Mouse (Mus musculus): ENCODE measurements around the gene Zic5. TPM values are rescaled to one million over a fixed set of nuclear protein-coding genes. Genes with fewer than 3 reads are reported as not detected.
A peak's percentile ranks its signal among the peaks of the same experiment; 100 is the strongest.

The Zic5 gene
- polyA plus RNA-seq, 1 experiment from 2014 or later = 17.3 TPM

GRCm38 (mm10) chr14:122485635-122486181 lies 20.2 kb upstream of the Zic5 start:
- H3K4me1 ChIP-seq = peaks cover 60% of the 10 kb centered on the region
- no peaks in the 10 kb centered on the region for H3K9me3 ChIP-seq (replicated peaks)
- WGBS = 8% methylated on average over 12 of the region's 12 CpGs
- peak overlapping the region; percentile 17 for H3K4me3 ChIP-seq
- ATAC-seq = no peak
- H3K36me3 ChIP-seq (ENCODE audit: poor library complexity, severe bottlenecking) = no peaks in the 10 kb centered on the region
- peaks cover 75% of the 10 kb centered on the region for H3K27me3 ChIP-seq
- H3K4me2 ChIP-seq = peak overlapping the region; percentile 57
- peak overlapping the region; percentile 45; the same call in 1 of the 2 replicates for H3K9ac ChIP-seq
- peak overlapping the region; percentile 76; the same call in 1 of the 2 replicates for H3K27ac ChIP-seq

- Histone ChIP-seq H3K27ac (peak overlapping the region; percentile 76), H3K4me3 (peak overlapping the region; percentile 17), H3K36me3 (ENCODE audit: poor library complexity, severe bottlenecking) (no peaks in the 10 kb centered on the region), H3K27me3 (peaks cover 77% of the 10 kb centered on the region), H3K9me3 (replicated peaks) (no peaks in the 10 kb centered on the region), H3K9ac (peak overlapping the region; percentile 45), H3K4me2 (peak overlapping the region; percentile 57), H3K4me1 (peaks cover 52% of the 10 kb centered on the region)
- peak; percentile 26 for ATAC-seq
- 3% methylated on average over 23 of the region's 24 CpGs for WGBS
Observed at GRCm38 (mm10) chr14:122484844-122485551, 19.5 kb upstream of the Zic5 start.

- peak overlapping the region; percentile 17; the same call in 1 of the 2 replicates for H3K4me3 ChIP-seq
Observed at GRCm38 (mm10) chr14:122484458-122484843, 19.0 kb upstream of the Zic5 start.

GRCm38 (mm10) chr14:122483556-122484421 lies 18.3 kb upstream of the Zic5 start:
- peaks cover 45% of the 10 kb centered on the region for H3K4me1 ChIP-seq
- peak overlapping the region; percentile 76; the same call in 1 of the 2 replicates for H3K27ac ChIP-seq
- ATAC-seq = no peak
- H3K27me3 ChIP-seq = peaks cover 74% of the 10 kb centered on the region
- peak overlapping the region; percentile 68 for H3K9ac ChIP-seq
- H3K9me3 ChIP-seq (replicated peaks) = no peaks in the 10 kb centered on the region
- WGBS = 15% methylated on average over 18 of the region's 18 CpGs
- H3K4me2 ChIP-seq = peak overlapping the region; percentile 57
- H3K4me3 ChIP-seq = peak overlapping the region; percentile 14
- peaks cover 1% of the 10 kb centered on the region; the same call in 1 of the 2 replicates for H3K36me3 ChIP-seq (ENCODE audit: poor library complexity, severe bottlenecking)

More at GRCm38 (mm10) chr14:122484458-122484843, 19.0 kb upstream of the Zic5 start:
- no peak for ATAC-seq
- Histone ChIP-seq H3K27ac (peak overlapping the region; percentile 76), H3K4me1 (peaks cover 48% of the 10 kb centered on the region), H3K36me3 (ENCODE audit: poor library complexity, severe bottlenecking) (no peaks in the 10 kb centered on the region), H3K9me3 (replicated peaks) (no peaks in the 10 kb centered on the region), H3K9ac (peak overlapping the region; percentile 68), H3K4me2 (peak overlapping the region; percentile 57), H3K27me3 (peaks cover 77% of the 10 kb centered on the region)
- WGBS = 25% methylated on average over 3 of the region's 4 CpGs

GRCm38 (mm10) chr14:122483024-122483385 lies 17.5 kb upstream of the Zic5 start:
- Histone ChIP-seq H3K4me1 (peaks cover 52% of the 10 kb centered on the region), H3K4me3 (peak overlapping the region; percentile 35), H3K9me3 (replicated peaks) (no peaks in the 10 kb centered on the region), H3K36me3 (ENCODE audit: poor library complexity, severe bottlenecking) (peaks cover 9% of the 10 kb centered on the region; the same call in 1 of the 2 replicates), H3K27ac (peak overlapping the region; percentile 86), H3K27me3 (peaks cover 78% of the 10 kb centered on the region), H3K4me2 (peak overlapping the region; percentile 57), H3K9ac (peak overlapping the region; percentile 68)
- ATAC-seq = no peak
- 12% methylated on average over 5 of the region's 5 CpGs for WGBS

- Histone ChIP-seq H3K9ac (peak overlapping the region; percentile 68), H3K9me3 (replicated peaks) (no peaks in the 10 kb centered on the region), H3K27ac (peak overlapping the region; percentile 86), H3K27me3 (peaks cover 74% of the 10 kb centered on the region), H3K4me1 (peaks cover 52% of the 10 kb centered on the region), H3K4me2 (peak overlapping the region; percentile 57), H3K36me3 (ENCODE audit: poor library complexity, severe bottlenecking) (peaks cover 9% of the 10 kb centered on the region; the same call in 1 of the 2 replicates), H3K4me3 (peak overlapping the region; percentile 35)
- peak; percentile 19; the same call in 1 of the 2 replicates for ATAC-seq
- whole genome bisulfite sequencing = 5% methylated on average over 38 of the region's 38 CpGs
Observed at GRCm38 (mm10) chr14:122482081-122483023, 16.9 kb upstream of the Zic5 start.

GRCm38 (mm10) chr14:122481181-122481580 lies 15.7 kb upstream of the Zic5 start:
- H3K36me3 ChIP-seq (ENCODE audit: poor library complexity, severe bottlenecking) = peaks cover 9% of the 10 kb centered on the region; the same call in 1 of the 2 replicates
- H3K27me3 ChIP-seq = peaks cover 68% of the 10 kb centered on the region
- H3K9ac ChIP-seq = peak overlapping the region; percentile 68
- peak overlapping the region; percentile 35 for H3K4me3 ChIP-seq
- peaks cover 56% of the 10 kb centered on the region for H3K4me1 ChIP-seq
- H3K9me3 ChIP-seq (replicated peaks) = no peaks in the 10 kb centered on the region
- WGBS = 12% methylated on average over 15 of the region's 15 CpGs
- peak overlapping the region; percentile 86 for H3K27ac ChIP-seq
- H3K4me2 ChIP-seq = peak overlapping the region; percentile 57
- ATAC-seq = 0 out of 2 replicates have a peak, but pooled peaks have one; percentile 14

GRCm38 (mm10) chr14:122480355-122480754 lies 14.9 kb upstream of the Zic5 start:
- no peak for ATAC-seq
- H3K27ac ChIP-seq = peak overlapping the region; percentile 86

GRCm38 (mm10) chr14:122479461-122480109 lies 14.1 kb upstream of the Zic5 start:
- Histone ChIP-seq H3K9me3 (replicated peaks) (no peaks in the 10 kb centered on the region), H3K4me1 (peaks cover 57% of the 10 kb centered on the region), H3K4me2 (peak overlapping the region; percentile 71), H3K4me3 (peak overlapping the region; percentile 79), H3K27ac (peak overlapping the region; percentile 37), H3K9ac (peak overlapping the region; percentile 98), H3K27me3 (peaks cover 62% of the 10 kb centered on the region), H3K36me3 (ENCODE audit: poor library complexity, severe bottlenecking) (peaks cover 9% of the 10 kb centered on the region; the same call in 1 of the 2 replicates)
- WGBS = 10% methylated on average over 17 of the region's 17 CpGs
- ATAC-seq = no peak

More at GRCm38 (mm10) chr14:122480355-122480754, 14.9 kb upstream of the Zic5 start:
- Histone ChIP-seq H3K4me3 (peak overlapping the region; percentile 35), H3K36me3 (ENCODE audit: poor library complexity, severe bottlenecking) (peaks cover 9% of the 10 kb centered on the region; the same call in 1 of the 2 replicates), H3K4me1 (peaks cover 60% of the 10 kb centered on the region), H3K9me3 (replicated peaks) (no peaks in the 10 kb centered on the region), H3K4me2 (peak overlapping the region; percentile 57), H3K27me3 (peaks cover 69% of the 10 kb centered on the region), H3K9ac (peak overlapping the region; percentile 68)
- 10% methylated on average over 2 of the region's 2 CpGs for WGBS

- ATAC-seq = no peak
- peak overlapping the region; percentile 79 for H3K4me3 ChIP-seq
Observed at GRCm38 (mm10) chr14:122478574-122479011, 13.1 kb upstream of the Zic5 start.

More at GRCm38 (mm10) chr14:122478574-122479011, 13.1 kb upstream of the Zic5 start:
- Histone ChIP-seq H3K9me3 (replicated peaks) (no peaks in the 10 kb centered on the region), H3K27ac (peak overlapping the region; percentile 99), H3K9ac (peak overlapping the region; percentile 98), H3K4me2 (peak overlapping the region; percentile 71), H3K36me3 (ENCODE audit: poor library complexity, severe bottlenecking) (peaks cover 9% of the 10 kb centered on the region; the same call in 1 of the 2 replicates), H3K4me1 (peaks cover 52% of the 10 kb centered on the region), H3K27me3 (peaks cover 55% of the 10 kb centered on the region)
- WGBS = under 1% methylated on average over 22 of the region's 22 CpGs
